Mouse (Mus musculus) cerebellum, postnatal 10 days (tissue): ENCODE measurements at regions not wholly inside any gene's neighbourhood (a gene's known extent, or its start where the extent isn't known, plus 50 kb on each side); places are given as distances from the start of the nearest gene placed in this dataset.

Experiments used
- DNase-seq, 2 experiments: peaks; one replicate each; pipeline ENCODE4 v3.0.0; 2021; ENCODE audit warnings: mixed read lengths in 2 of 2

DNA sequence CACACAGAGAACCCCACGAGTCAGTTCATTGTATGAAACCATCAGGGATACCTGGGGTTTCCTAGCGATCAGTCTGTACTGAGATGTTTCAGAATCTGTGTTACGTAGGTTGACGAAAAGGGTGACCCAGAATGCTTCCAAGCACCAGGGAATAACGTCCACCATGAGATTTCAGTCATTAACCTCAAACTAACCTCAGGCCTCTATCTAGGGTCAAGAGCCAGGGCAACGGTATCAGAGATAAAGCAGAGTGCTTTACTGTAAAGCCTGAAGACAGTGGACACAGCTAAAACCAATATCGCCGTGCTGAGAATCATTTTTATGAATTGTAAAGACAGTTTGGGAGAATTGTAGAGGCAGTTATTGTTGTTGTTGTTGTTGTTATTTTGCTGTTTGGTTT lies 52.9 kb upstream of the Errfi1 start:
- no peak for DNase-seq

DNA sequence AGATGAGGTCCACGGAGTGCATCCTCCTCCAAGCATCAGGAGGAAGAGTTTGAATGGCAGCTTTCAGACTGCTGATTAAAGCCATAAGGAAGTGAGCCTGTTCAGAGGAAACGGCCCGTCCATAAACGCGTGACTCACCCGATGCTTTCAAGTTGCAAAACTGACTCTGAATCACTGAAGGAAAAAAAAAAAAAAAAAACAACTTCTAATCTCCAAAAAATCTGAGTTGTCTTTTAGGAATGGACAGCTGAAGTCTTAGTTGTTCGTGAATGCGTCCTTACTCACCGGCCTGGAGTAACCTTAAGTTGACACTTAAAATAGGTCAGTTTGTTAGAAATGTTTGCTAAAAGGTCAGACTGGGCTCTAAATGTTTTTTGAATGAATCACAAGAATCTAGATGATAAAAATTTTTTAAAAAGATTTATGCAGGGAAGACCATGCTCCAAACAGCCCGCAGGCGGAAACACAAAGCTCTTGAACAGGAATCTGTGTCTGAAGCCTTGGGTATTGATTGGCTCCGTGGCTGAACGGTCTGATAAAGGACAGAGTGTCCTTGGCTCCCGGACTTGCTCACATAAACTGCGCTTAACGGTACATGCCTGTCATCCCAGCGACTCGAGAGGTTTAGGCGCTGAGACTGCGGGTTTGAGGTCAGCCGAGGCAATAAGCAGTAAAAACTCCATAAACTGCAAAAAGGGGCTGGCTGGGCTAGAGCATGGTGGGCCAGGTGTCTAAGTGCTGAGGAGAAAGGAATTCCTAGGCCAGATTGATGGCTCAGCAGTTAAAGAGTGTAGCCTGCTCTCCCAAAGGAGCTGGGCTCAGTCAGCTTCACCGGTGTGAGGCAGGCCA lies 53.9 kb upstream of the Errfi1 start:
- DNase-seq: no peak

DNA sequence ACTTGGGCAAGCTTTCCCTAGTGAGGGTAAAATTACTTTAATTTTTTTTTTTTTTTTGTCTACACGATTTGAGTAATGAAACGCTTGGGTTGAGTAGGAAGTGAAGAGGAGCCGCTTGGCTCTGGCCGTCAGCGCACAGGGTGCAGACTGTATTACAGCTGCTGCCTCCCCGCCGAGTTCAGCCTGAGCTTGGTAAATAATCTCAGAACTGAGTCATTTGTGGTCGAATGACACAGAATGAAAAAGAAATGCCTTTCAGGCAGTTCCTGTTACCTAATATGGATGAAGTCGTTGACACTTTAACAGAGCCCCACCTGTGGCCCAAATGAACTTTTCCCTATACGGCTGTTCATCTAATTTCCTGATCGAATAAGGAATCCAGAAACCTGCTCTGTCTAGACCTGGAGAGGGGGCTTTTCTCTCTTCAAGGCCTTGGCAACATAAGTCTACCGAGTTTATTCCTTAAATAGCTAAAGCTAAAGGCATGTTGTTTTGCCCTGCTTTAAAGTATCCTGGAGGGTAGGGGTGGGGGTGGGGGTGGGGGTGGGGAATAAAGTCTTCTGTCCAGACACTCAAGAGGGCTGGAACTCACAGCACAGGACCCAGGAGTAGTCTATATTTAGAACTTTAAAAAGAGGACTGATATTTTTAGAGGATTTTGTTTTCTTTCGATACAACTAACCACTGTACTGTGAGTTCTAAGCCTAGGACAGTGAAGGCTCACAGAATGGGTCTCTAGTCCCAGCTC lies 54.8 kb upstream of the Errfi1 start:
- DNase-seq: peak in 1 of 2 experiments; percentile 23

DNA sequence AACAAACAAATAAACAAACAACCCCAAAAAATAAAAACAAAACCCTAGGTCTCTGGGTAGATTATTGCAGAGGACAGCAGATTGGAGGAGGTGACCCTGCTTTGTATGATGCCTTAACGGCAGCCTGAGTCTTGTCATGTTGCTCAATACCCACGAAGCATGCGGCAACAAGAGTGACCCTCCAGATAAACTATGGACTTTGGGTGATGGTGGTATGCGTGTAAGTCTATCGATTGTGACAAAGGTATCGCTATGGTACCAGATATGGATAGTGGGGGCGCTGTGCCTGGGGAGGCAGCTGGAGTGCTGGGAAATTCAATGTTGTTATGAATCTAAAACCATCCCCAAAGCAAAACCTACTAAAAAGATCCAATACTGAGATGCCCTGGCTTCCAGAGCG lies 55.4 kb upstream of the Errfi1 start:
- no peak for DNase-seq

DNA sequence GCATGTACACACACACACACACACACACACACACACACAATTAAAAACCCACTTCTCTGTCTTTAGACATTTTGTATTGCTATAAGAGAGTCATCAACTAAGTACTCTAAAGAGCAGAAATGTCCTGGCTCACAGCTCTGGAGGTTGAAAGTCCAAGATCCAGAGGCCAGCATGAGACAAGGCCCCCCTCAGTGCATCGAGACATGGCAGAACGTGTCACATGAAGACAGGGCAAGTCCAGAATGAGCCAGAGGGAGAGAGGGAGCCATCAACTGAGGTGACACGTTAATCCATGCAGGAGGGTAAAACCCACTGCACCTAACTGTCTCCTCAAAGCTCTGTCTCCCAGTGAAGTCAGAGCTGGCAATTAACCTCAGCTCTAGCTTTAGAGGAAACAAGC lies 56.7 kb upstream of the Errfi1 start:
- DNase-seq: no peak

DNA sequence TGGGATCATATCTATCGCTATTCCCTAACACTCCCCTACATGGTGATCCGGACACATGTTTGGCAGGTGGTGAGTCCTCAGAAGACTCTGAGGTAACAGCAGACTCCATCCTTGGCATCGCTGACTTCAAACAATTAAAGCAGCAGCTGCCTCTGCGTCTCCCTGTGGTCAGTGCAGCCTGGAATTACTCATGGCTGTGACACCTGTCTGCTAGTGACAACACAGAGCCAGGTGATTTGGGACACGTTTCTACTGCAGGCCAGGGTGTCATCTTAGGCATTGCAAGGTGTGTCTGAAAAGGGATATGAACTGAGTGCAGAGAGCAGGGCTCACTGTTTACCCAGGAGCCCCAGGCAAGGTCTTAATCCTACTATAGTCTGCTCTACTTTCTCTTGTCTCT lies 58.8 kb upstream of the Errfi1 start:
- DNase-seq: no peak

DNA sequence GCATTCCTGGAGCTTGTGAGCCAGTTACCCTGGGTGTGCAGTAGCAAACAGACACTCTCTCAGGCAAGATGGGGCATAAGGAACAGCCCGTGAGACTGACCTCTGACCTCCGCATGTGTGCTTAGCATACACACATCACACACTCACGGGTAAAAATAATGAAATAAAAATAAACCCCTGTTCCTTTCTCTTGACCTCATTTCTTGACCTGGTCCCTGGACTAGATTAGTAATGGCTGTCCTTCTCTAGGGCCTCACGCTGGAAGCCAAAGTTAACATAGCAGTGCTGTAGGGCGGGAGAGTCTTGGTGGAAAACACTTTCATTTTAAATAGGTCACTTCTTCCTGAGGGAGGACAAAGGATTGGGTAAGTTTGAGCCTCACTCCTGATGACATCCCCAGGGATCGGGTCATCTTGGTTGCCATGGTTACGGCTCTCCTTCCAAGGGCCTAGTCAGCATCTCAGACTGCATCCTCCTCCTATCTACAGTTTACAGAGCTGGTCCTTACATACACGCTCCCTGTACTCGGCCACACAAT lies 59.4 kb upstream of the Errfi1 start:
- DNase-seq: peak; percentile 34 to 57

DNA sequence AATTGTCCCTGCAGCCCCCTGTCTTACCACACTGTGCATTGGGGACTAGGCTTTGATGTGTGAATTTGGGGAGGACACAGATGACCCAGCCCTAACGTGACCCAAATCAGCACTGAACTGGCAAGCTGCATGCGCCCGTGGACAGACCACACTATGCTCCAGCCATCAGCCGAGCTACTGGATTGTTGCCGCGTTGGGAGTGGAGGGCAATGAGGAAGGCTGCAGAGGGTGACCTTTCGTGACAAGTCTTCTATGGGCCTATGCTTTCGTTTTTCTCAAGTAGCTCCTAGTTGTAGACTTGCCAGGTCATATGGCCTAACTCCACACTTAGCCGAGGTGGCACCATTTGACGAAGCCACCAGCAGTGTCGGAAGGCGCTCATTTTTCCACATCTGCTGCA lies 60.6 kb upstream of the Errfi1 start:
- no peak for DNase-seq

DNA sequence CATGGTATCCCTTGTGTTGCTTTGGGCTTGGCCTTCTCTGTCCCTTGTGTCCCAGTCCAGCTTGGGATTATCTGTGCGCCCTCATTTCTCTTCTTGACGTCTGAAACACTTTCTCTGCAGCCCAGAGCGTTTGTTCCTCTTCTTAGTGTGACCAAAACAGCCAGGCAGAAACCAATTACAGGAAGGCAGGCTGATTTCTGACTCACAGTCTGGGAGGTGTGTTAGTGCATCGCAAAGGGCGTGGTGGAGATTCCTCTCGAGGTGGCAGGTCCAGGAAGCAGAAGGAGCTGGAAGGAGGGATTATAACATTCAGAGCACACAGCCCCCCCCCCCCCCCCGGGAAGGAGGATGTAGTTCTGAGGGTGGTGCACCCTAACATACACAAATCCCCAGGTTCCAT lies 64.6 kb upstream of the Errfi1 start:
- DNase-seq: no peak

DNA sequence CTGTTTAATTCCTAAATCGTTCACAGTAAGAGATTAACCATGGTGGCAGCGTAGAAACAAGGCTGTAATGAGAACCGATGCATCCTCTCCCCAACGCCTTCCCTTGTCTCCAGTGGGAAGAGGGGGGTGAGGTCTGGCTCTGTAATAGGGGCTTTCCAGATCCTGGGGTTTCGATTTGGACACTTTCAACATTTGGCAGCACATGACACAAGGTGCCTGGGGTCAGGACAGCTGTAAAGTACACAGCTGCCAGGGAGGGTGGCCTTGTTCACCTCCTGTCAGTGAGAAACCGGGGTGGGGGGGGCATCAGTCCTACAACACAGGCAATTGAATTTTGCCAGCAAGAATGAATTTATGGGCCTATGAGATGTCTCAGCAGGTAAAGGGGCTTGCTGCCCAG lies 66.6 kb upstream of the Errfi1 start:
- no peak for DNase-seq

DNA sequence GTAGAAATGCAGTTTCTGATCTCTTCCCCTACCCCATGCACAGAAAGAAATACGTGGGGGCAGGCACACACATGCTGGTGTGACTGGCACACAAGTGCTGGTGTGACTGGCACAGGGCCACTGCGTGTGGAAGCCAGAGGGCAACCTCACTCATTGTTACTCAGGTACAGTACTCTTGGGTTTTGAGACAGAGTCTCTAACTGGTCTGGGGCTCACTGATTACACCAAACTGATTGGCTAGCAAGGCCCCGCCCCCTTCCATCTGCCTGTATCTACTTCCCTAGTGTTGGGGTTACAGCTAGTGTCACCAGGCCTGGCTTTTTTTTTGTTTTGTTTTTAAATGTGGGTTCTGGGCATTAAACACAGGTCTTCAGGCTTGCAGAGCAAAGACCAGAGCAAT lies 67.1 kb upstream of the Errfi1 start:
- peak; percentile 20 to 26 for DNase-seq

DNA sequence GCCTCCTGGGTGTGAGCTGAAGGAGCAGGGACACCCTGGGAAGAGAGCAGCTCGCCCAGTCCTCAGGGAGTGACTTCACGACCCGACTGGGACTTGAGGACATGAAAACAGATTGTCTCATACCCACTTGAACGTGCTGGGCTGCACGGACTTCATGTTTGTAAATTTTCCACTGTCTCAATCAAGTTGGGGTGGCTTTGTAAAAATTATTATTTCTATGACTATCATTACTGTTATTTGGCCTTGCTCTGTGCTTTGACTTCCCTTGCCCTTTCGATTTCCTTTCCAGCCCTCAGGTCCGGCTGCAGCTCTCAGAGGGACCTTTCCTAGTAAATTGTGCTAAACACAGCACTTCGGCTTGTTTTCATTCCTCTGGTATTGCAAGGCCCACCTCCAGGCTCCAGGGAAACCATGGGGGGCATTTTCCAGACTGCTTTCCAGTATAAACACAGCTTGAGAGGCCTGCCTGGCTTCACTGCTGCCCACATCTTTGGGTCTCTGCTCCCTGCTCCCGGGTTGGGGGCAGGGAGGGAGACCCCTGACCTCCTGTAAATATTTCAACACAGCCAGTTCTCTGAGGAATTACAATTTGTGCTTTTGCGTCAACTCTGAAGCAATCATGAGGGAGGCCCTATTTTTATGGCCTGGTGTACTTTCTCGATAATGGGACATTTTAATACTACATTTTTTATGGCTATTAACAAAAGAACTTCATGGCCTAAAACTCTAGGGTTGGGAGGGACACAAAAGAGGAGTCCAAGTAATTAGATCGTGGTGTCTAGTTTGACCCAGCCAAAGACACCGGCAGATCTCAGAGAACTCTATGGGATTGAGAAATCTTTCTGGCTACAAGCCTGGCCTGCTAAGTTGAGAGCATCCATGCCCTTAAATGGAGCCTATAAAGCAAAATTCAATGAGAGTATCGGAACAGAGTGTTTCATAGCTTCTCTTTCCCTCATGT lies 68.9 kb upstream of the Errfi1 start:
- DNase-seq: no peak

DNA sequence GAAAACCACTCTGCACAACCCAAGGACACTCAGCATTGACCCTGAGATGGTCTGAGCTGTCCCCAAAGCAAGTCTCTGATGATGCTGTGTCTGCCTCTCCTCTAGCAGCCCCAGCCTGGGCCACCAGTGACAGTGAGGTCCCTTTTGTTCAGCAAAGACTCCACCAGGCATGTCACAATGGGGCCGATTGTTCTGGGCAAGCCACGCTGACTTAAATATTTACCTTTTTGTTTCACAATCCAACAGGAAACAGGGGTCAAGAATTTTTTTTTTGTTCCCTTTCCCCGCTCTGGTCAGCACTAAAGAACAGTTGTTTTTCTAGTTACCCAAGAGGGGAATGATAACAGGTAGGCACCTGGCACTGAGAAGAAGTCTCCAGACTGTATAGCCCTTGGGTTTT lies 72.4 kb upstream of the Errfi1 start:
- DNase-seq: no peak

DNA sequence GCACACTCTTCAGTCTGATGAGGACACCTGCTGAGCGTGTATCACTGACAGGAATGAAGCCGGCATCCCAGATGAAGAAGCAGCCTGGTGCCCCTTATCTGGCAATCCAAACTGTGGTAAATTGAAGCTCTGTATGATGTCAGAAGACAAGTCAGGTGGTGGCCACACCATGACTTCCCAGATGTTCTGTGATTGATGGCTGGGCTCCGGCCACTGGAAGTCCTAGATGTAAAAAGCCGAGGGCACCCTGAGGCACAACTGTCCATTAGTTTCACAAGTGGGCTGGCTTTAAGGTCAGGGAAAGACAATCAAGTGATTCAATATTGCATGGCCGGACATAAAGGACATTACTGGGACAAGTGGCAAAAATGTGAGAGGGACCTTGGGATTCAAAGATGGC lies 74.4 kb upstream of the Errfi1 start:
- DNase-seq: no peak

DNA sequence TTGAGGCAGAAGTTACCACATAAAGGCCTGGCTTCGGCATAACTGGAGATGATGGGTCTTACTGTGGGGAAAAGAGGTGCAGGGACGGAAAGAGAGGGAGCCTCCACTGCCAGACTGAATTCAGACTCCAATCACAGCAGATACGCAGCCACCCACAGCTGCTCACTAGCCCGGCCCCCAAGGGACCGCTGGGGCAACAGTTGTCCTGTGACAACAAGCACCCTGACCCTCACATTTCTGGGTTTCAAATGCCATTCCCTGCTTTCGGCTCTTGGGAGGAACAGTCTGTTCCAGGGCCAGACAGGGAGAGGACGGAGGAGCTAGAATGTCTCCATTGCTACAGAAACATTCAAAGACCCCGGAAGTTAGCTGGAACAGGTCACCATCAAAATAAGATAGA lies 75.0 kb upstream of the Errfi1 start:
- no peak for DNase-seq

DNA sequence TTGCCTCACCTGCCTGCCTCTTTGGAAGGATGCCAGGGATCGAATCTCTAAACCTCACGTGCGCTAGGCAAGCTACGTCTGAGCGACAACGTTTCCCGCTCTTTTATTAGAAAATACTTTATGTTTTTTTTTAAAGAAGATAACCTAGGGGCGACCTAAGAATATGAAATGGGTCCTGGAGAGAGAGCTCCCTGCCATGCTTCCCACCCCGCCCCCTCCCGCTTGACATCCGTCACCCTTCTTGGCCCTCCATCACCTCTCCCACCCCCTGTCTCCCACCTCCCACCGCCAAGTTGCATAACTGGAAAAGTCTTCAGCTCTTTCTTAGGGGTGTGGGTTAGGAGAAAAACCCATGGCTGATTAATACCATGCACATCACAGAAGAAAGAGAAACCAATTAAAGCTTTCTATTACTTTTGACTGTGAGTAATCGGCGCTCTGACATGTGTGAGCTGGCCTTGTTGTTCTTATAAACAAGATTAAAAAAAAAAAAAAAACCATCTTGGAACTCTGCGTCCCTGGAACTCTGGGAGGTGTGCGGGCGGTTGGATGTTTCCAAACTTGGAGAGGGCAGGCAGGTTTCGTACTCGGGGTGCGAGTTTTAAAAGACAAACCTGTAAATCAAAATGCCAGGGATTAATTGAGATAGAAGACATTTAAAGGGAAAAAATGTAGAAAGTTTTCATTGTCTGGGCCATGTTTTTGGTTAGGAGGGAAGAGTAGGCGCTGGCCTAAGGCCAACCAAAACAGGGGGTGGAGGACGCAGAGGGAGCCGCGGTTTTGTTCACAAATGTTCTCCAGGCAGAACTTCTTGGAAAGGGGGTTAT lies 77.8 kb upstream of the Errfi1 start:
- DNase-seq: no peak

DNA sequence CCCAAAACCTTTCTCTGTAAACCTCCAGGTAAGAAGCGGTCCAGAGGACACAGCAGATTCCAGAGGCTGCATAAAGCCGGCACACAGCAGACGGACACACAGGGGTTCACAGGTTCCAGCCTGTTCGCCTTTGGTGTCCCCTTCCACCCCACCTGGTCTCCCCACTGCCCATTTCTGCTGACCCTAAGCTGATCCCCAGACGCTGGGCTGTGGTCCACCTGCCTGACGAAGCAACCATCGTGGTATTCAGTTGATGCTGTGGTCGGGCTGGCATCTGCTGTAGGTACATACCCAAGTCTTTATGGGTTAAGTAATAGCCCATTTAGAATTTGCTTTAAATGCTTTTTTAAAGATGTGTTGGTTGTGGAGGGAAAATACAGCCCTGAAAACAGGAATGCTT lies 78.4 kb upstream of the Errfi1 start:
- no peak for DNase-seq

DNA sequence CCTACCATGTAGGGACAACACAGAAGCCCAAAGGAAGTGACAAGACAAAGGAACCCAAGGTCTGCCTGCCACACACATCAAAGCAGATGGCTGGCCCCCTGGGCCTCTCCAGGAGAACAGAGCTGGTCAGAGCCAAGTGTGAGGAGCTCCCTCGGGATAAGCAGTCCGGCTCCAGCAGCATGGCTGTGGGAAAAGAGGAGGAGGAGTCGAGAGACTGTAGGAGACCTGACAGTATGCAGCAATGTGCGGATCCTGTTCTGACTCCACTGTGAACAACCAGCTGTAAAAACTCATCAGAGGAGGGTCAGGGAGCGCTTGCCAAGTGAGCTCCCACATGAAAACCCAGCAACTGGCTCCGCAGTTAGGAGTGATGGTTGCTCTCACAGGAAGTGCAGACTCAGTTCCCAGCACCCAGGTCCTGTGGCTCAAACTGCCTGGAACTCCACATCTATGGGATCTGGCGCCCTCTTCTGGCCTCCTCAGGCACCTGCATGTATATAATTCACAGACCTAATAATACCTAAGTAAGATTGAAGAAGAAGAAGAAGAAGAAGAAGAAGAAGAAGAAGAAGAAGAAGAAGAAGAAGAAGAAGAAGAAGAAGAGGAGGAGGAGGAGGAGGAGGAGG lies 79.3 kb upstream of the Errfi1 start:
- DNase-seq: no peak

DNA sequence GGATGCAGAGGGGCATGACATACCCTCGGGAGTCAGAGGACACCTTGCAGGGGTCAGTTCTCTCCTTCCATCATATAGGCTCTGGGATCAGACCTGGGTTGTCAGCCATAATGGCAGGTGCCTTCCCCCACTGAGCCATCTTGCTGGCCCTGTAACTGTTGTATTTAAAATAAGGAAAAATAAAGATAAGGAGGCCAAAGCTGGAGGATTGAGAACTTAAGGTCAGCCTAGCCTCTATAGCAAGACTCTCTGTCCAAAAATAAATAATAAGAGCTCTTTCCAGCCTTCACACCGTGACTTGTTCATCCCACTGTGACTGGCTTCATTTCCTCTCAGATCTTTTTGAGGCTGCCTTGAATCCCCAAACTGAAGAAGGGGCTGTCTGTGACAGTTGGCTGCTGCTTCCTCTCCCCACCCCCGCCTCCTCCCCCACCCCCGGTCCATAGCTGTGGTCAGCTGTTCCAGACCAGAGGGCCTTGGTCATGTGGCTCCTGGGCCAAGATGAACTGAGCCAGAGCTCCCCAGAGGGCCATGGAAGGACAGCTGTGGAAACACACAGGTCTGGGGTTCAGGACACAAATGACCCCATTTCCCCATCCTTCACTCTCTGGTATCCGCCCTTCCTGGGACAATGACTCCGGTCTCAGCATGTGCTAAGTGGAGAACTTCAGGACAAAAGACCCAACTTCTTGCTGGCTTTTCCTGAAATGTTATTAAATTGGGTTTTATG lies 81.6 kb upstream of the Errfi1 start:
- DNase-seq: no peak

DNA sequence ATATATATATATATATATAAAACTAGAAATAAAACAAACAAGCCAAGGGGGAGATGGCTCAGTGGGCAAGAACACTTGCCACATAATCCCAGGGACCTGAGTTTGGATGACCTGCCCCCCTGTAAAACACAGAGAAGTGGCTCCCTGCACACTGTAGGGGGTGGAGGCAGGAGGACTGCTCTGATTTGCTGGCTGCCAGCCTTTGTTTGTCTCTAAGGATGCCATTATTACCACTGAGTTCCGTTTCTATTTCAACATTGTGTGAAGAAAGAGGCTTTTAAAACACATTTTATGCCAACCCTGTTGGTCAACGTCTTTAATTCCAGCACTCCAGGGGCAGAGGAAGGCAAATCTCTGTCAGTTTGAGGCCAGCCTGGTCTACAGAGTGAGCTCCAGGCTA lies 82.2 kb upstream of the Errfi1 start:
- no peak for DNase-seq

DNA sequence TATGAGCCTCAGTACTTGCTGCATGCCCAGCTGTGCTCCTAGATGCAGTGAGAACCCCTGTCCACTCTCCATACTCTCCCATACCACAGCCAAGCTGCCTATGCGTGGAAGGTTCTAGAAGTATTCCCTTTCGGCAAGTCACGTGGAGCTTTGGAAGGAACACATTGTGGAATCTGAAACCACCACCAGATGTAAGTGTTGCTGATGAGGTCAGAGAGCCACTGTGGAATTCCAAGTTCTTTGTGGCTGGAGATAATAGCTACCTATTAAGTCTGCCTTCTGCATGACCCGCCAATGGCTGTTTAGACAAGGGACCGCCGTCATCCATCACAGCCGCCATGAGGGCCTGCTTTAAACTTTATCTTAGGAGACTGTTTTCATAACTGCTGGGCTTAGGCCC lies 84.7 kb upstream of the Errfi1 start:
- no peak for DNase-seq
